Mouse (Mus musculus): ENCODE measurements around the gene Sfta2.

DNA sequence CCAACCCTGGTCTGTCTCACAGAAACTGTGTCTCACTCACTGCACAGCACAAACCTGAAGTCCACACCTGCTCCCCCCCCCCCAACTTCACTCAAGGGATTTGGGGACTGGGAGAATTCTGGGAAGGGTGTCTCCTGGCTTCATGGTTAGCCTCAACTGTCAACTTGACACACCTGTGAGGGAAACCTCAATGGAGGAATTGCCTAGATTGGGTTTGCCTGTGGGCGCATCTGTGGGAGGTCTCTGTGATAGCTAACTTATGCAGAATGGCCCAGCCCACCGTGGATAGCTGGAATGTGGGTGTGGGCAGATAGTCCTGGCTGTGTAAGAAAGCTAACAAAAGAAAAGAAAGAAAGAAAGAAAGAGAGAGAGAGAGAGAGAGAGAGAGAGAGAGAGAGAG, at the start of gene Sfta2:
- TF ChIP-seq CTCF (IDR thresholded peaks at IDR 0.05; ENCODE audit: low read depth, low read length) = no peak
- no peak for TF ChIP-seq POLR2A (IDR thresholded peaks at IDR 0.05; ENCODE audit: extremely low read depth, insufficient read depth, low read length)

All from liver, adult 2 months (tissue).